Mouse (Mus musculus) thymus, adult 2 months (tissue): ENCODE measurements around the gene Mok.

Experiments used
- CTCF ChIP-seq: fragments of 200-500 bp; IDR thresholded peaks from 2 replicates; pipeline ENCODE4 v1.5.1; 2012; ENCODE audit warnings: mild to moderate bottlenecking, control low read depth, low read length, moderate library complexity, borderline replicate concordance; ENCODE audit not compliant: control insufficient read depth, poor library complexity, insufficient read depth; ENCODE audit errors: extremely low read depth
- POLR2A ChIP-seq: fragments of 200-500 bp; IDR thresholded peaks from 2 replicates; pipeline ENCODE4 v1.6.1; 2012; ENCODE audit warnings: mild to moderate bottlenecking, low read length, control low read depth, moderate library complexity; ENCODE audit not compliant: control insufficient read depth, poor library complexity, insufficient read depth; ENCODE audit errors: extremely low read depth

GRCm38 (mm10) chr12:110770479-110771247 lies 70.1 kb downstream of the Mok start:
- TF ChIP-seq CTCF (no peak), POLR2A (no peak)
